Mouse (Mus musculus) ES-E14 (cell line): ENCODE measurements around the gene Man1c1.

Experiments
- HCFC1 ChIP-seq: IDR thresholded peaks from 2 replicates; pipeline ENCODE4 v1.6.1; 2012; ENCODE audit warnings: low read length, inconsistent platforms, borderline replicate concordance; ENCODE audit not compliant: insufficient read depth
- ZC3H11A ChIP-seq: IDR thresholded peaks from 2 replicates; pipeline ENCODE4 v1.6.1; 2012; ENCODE audit warnings: low read depth, mild to moderate bottlenecking, inconsistent platforms, low read length, borderline replicate concordance
- ZNF384 ChIP-seq: IDR thresholded peaks from 2 replicates; pipeline ENCODE4 v1.6.1; 2012; ENCODE audit warnings: low read depth, low read length, inconsistent platforms

DNA sequence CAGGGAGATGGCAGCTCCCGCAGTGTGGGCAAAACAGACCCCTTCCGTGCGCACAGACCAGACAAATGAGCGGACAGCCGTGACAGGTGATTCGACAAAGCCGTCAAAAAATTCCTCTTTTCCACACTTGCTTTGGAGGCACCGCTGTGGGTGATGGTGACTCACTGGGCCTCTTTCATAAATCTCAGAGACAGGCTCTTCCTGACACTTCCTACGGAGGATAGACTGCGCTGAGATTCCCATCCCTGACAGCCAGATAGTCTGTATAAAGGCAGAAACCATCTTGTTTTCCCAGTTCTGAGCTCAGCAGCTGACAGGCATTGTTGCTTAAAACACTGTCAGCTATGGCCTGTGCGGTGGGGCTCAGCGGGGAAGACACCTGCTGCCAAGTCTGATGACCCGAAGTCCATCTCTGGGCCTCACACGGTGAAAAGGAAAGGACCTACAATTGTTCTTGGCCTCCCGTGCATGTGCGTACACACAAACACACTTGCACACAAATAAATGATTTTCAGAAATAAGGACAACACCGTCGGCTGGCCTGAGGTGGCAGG lies 43.4 kb downstream of the Man1c1 start:
- TF ChIP-seq HCFC1 (no peak), ZC3H11A (no peak), ZNF384 (no peak)
